Mouse (Mus musculus): ENCODE data around the gene Ptpn22. TPM values are rescaled to one million over a fixed set of nuclear protein-coding genes. Genes with fewer than 3 reads are reported as not detected.

Ptpn22 gene
- polyA plus RNA-seq (2012; fragmentation: generic; extraction: Trizol), result under 1 TPM; 0.09 to 0.41 TPM

GRCm38 (mm10) chr3:103858881-103859801, at the start of gene Ptpn22:
TSS of gene Ptpn22 (plus strand) at chr3:103859795.

GRCm38 (mm10) chr3:103832426-103832825, 27.2 kb upstream of the Ptpn22 start, which contains the start of gene Bcl2l15:
TSS of gene Bcl2l15 (plus strand) at chr3:103832601.

GRCm38 (mm10) chr3:103914010-103914669, 54.5 kb downstream of the Ptpn22 start, which contains the start of gene Rsbn1:
TSS of gene Rsbn1 (plus strand) at chr3:103914120.

Other genes starting within 250 kb of the Ptpn22 start
- gene Atg4a-ps, start 213.7 kb upstream of the Ptpn22 start, polyA plus RNA-seq (2012; fragmentation: generic; extraction: Trizol), result under 1 TPM in 1 of 2 experiments, not detected in 1; 0.09 TPM
- 10 to 100 TPM in 1 of 2 experiments, 1 to 10 TPM in 1; 4.1 to 29.3 TPM for gene Olfml3, start 121.8 kb upstream of the Ptpn22 start, polyA plus RNA-seq (2012; fragmentation: generic; extraction: Trizol)
- gene Gm10964, start 120.4 kb upstream of the Ptpn22 start, polyA plus RNA-seq (2012; fragmentation: generic; extraction: Trizol), result not detected
- gene Hipk1, start 68.2 kb upstream of the Ptpn22 start, polyA plus RNA-seq (2012; fragmentation: generic; extraction: Trizol), result 1 to 10 TPM in 1 of 2 experiments, under 1 TPM in 1; 0.92 to 8.0 TPM
- 1 to 10 TPM; 2.3 to 3.0 TPM for gene Dclre1b, start 50.4 kb upstream of the Ptpn22 start, polyA plus RNA-seq (2012; fragmentation: generic; extraction: Trizol)
- gene Ap4b1, start 50.3 kb upstream of the Ptpn22 start, polyA plus RNA-seq (2012; fragmentation: generic; extraction: Trizol), result 10 to 100 TPM in 1 of 2 experiments, 1 to 10 TPM in 1; 1.3 to 10.8 TPM
- gene Gm43064, start 50.2 kb upstream of the Ptpn22 start, polyA plus RNA-seq (2012; fragmentation: generic; extraction: Trizol), result under 1 TPM; 0.01 to 0.15 TPM
- gene Bcl2l15, start 27.2 kb upstream of the Ptpn22 start, polyA plus RNA-seq (2012; fragmentation: generic; extraction: Trizol), result under 1 TPM; 0.25 to 0.36 TPM
- 1 to 10 TPM in 1 of 2 experiments, under 1 TPM in 1; 0.54 to 1.3 TPM for gene Rsbn1, start 54.3 kb downstream of the Ptpn22 start, polyA plus RNA-seq (2012; fragmentation: generic; extraction: Trizol)
- gene Phtf1, start 108.3 kb downstream of the Ptpn22 start, polyA plus RNA-seq (2012; fragmentation: generic; extraction: Trizol), result 10 to 100 TPM in 1 of 2 experiments, 1 to 10 TPM in 1; 1.7 to 15.4 TPM